Mouse (Mus musculus): ENCODE measurements around the gene Pald1. TPM values are rescaled to one million over a fixed set of nuclear protein-coding genes. Genes with fewer than 3 reads are reported as not detected.

The Pald1 gene
- total RNA-seq, 2 experiments from 2014 or later = 16.1 to 21.9 TPM

- intact Hi-C loops (cut with DNase I) = no loop called here
- DNase-seq (ENCODE audit: low spot score) = no peak
Observed at GRCm38 (mm10) chr10:61374771-61375481, 8.4 kb downstream of the Pald1 start.

- no peak for DNase-seq (ENCODE audit: low spot score)
- intact Hi-C loops (cut with DNase I) = no loop called here
Observed at GRCm38 (mm10) chr10:61374076-61374475, 9.3 kb downstream of the Pald1 start.

DNA sequence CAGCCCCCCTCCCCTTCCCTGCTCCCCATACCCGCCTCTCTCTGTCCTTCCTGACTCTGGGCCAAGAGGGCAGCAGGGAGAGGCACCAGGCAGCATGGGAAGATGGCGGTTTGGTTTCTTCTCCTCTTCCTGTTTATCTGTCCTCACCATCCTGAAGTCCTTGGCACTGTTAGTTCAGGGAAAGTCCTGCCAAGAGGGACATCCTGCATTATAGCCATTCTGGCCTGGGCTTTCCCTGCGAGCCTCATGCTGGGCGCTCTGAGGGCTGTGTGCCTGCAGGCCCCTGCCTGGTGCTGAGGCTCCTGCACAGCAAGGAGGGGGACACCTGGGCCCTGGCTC lies 10.8 kb downstream of the Pald1 start:
- intact Hi-C loops (cut with DNase I) = no loop called here
- DNase-seq (ENCODE audit: low spot score) = no peak

GRCm38 (mm10) chr10:61371884-61372584 lies 11.3 kb downstream of the Pald1 start:
- intact Hi-C loops (cut with DNase I) = no loop called here
- DNase-seq (ENCODE audit: low spot score) = no peak

DNA sequence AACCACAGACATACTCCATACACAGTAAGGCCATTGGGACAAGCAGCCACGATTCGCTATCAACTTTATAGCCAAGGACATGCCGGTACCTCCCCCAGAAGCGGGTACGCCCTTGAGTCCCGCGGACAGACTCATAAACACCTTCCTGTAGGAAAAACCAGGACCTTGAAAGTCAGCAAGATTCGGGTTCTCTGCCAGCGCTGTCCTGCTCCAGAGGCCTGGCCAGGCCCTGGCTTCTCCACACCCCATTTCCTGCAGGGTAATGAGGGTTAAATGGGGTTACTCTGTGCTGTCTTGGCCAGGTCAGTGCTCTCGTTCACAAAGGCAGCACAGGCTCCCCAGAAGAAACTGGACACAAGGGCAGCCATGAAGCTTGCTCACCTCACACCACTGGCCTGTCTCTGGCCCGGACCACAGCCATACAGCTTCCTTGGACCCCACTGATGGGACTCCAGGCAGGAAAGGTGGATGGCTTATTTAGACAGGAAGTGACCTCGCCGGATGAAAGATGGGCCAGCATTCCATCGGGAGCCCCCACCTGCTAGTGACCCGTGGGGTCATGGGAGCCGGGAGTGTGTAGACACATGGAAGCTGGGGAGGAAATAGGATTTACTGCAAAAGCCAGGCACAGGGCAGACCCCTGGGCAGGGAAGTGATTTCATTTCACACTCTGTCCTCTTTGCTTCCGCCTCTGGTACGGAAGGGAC lies 12.9 kb downstream of the Pald1 start:
- intact Hi-C loops (cut with DNase I) = no loop called here
- DNase-seq (ENCODE audit: low spot score) = peak; percentile 72

GRCm38 (mm10) chr10:61369755-61370154 lies 13.6 kb downstream of the Pald1 start:
- intact Hi-C loops (cut with DNase I) = no loop called here
- DNase-seq (ENCODE audit: low spot score) = no peak

DNA sequence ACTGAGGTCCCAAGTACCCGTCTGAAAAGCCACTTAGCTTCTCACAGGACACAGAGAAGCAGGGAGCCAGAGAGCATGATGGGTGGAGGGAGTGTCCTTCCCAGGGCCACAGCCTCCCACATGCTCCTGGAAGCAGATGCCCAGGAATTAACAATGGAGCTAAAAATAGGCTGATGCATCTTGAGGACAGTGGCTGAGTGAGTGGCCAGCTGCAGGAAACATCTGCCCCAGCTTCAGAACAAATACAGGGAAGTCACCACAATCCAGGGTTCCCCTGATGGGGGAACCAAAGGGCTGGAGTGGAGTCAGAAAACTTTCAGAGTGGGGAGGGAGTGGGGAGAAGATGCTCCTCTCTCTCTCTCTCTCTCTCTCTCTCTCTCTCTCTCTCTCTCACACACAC lies 17.4 kb downstream of the Pald1 start:
- intact Hi-C loops (cut with DNase I) = loop anchor here (2.0 kb wide), 1 partner anchor 17 kb away; the partner anchor contains the start of gene Pald1
- peak; percentile 64 for DNase-seq (ENCODE audit: low spot score)

DNA sequence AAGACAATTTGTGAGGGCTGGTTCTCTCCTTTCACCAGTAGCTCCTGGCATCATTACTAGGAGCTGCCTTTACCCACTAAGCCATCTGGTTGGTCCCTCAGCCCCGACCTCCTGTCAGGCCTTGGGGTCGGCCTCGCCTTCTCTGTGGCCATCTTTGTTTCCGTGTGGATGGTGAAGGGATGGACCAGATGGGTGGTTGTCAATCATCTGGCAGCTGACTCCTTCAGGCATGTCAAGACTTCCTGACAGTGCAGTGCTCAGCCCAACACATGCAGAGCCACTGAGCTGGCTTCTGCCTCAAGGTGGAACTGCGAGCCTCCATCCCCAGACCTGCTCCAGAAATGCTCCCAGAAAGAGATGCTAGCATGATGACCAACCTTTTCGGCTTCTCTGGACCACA lies 18.9 kb downstream of the Pald1 start:
- intact Hi-C loops (cut with DNase I) = no loop called here
- no peak for DNase-seq (ENCODE audit: low spot score)

- DNase-seq (ENCODE audit: low spot score) = no peak
- intact Hi-C loops (cut with DNase I) = no loop called here
Observed at GRCm38 (mm10) chr10:61362992-61363391, 20.3 kb downstream of the Pald1 start.

GRCm38 (mm10) chr10:61362483-61362882 lies 20.8 kb downstream of the Pald1 start:
- intact Hi-C loops (cut with DNase I) = no loop called here
- no peak for DNase-seq (ENCODE audit: low spot score)

DNA sequence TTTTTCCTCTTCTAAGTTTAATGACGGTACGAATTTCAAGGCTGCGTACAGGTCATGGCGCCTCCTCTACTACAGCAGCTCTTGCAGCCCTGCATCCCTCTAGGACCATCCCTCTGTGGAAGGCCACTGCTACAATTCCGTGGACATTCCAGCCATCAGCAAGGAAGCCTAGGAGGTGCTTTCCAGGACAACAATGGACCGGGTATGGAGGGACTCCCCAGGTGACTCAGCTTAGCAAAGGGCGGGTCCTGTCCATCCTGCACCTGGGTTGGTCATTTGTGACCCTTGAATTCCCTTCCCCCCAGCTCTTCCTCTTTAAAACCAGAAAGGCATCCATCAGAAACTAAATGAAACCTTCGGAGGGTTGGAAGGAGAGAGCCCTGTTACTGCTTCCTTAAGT lies 22.7 kb downstream of the Pald1 start:
- intact Hi-C loops (cut with DNase I) = no loop called here
- no peak for DNase-seq (ENCODE audit: low spot score)

DNA sequence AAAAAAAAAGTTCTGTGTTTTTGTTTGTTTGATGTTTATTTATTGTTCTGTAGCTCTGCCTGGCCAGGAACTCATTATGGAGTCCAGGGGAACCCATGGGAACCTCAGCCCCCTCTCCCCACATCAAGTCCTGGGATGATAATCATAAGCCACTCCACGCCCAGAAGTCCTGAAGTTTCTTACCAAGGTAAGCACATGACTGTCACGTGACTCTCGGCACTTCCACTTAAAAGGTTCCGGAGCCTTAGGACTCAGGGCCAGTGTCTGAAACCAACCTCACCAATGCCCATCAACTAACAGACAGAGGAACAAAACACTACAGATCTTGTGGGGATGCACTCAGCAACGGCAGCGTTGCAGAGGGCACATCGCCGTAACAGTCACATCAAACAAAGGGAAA lies 23.9 kb downstream of the Pald1 start:
- intact Hi-C loops (cut with DNase I) = no loop called here
- DNase-seq (ENCODE audit: low spot score) = no peak

GRCm38 (mm10) chr10:61357658-61358057 lies 25.7 kb downstream of the Pald1 start:
- peak; percentile 63 for DNase-seq (ENCODE audit: low spot score)
- intact Hi-C loops (cut with DNase I) = no loop called here

- no peak for DNase-seq (ENCODE audit: low spot score)
- intact Hi-C loops (cut with DNase I) = no loop called here
Observed at GRCm38 (mm10) chr10:61356568-61356967, 26.8 kb downstream of the Pald1 start.

GRCm38 (mm10) chr10:61356095-61356494 lies 27.2 kb downstream of the Pald1 start:
- intact Hi-C loops (cut with DNase I) = no loop called here
- no peak for DNase-seq (ENCODE audit: low spot score)

GRCm38 (mm10) chr10:61355611-61356010 lies 27.7 kb downstream of the Pald1 start:
- DNase-seq (ENCODE audit: low spot score) = no peak
- intact Hi-C loops (cut with DNase I) = loop anchor here (2.0 kb wide), 1 partner anchor 15 kb away; no protein-coding TSS in a partner anchor

DNA sequence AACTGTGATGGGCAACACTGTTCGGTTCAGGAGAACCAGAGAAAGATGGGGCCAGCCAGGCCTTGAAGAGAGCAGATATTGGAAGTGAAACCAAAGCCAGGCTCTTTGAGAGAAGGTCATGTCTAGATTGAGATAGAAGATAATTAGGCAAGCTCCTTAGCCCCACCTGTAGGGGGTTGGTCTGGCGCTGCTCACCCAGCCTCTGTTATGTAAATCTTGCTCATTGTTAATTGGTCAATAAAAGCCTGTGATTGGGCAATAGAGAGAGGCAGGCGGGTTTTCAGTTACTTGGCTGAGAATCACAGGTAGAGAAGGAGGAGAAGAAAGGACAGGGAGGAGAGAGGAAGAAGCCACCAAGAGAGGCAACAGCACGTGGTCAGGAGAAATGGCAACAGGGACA lies 32.1 kb downstream of the Pald1 start:
- intact Hi-C loops (cut with DNase I) = no loop called here
- DNase-seq (ENCODE audit: low spot score) = no peak

DNA sequence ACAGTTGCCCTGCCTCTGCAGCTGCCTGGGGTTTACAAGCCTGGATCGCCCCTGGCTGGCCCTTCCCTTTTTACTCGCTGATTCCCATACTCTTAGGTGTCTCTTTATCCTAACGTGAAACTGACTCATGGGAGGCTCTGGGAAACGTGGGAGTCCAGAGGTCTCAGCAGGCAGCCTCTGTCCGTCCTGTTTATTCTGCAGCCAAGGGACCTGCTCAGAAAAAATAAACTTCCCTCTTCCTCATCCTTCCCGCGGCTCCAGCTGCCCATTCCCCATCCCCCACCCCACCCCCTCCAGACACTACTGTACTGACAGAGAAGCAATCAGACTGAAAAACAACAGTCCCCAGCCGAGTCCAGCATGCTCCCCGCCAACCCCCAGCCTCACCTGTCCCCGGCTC lies 37.0 kb downstream of the Pald1 start:
- DNase-seq (ENCODE audit: low spot score) = no peak
- intact Hi-C loops (cut with DNase I) = loop anchor here (10.0 kb wide), 1 partner anchor 308 kb away; no protein-coding TSS in a partner anchor

DNA sequence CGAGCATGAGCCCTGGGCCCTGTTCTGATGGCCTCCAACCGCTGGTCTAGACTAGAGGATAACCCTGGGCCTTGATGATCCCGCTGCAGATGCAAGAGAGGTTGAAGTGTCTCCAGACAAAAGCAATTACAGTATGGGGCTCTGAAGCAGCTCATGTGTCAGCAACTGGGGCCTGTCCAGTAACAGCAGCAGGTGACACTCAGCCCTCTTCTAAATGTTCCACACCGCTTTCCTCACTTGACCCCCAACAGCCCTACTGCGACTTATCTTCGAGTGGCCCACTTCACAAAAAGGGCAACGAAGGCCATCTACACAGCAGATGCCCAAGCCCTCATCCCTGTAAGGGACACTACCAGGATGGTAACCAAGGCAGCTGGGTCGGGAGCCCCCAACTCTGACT lies 38.2 kb downstream of the Pald1 start:
- intact Hi-C loops (cut with DNase I) = loop anchor here (10.0 kb wide), 1 partner anchor 310 kb away; no protein-coding TSS in a partner anchor
- no peak for DNase-seq (ENCODE audit: low spot score)

DNA sequence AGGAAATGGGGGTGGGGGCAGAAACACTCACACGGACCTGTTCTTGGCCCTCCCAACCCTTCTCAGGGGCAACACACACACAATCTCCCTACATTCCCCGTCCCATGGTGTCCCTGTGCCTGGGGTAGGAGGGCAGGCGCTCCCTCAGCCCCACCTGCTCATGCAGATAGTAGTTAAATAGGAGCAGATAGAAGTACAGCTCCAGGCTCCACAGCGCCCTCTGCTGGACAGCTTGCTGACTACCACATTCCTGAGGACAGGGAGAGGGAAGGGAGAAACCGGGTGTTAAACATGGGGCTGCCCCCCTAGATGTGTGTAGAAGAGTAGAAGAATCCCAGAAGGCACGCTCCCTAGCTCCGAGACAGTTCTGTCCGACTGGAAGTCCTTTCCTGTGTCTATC lies 39.4 kb downstream of the Pald1 start:
- DNase-seq (ENCODE audit: low spot score) = no peak
- intact Hi-C loops (cut with DNase I) = loop anchor here (10.0 kb wide), 1 partner anchor 311 kb away; no protein-coding TSS in a partner anchor

GRCm38 (mm10) chr10:61342750-61343149 lies 40.6 kb downstream of the Pald1 start:
- DNase-seq (ENCODE audit: low spot score) = no peak
- intact Hi-C loops (cut with DNase I) = loop anchor here (10.0 kb wide), 1 partner anchor 312 kb away; no protein-coding TSS in a partner anchor
